Mouse (Mus musculus): ENCODE results near the gene Ndufs7. TPM values are rescaled to one million over a fixed set of nuclear protein-coding genes. Genes with fewer than 3 reads are reported as not detected.

The Ndufs7 gene
- polyA plus RNA-seq, 1 experiment from 2014 or later = 242 TPM

DNA sequence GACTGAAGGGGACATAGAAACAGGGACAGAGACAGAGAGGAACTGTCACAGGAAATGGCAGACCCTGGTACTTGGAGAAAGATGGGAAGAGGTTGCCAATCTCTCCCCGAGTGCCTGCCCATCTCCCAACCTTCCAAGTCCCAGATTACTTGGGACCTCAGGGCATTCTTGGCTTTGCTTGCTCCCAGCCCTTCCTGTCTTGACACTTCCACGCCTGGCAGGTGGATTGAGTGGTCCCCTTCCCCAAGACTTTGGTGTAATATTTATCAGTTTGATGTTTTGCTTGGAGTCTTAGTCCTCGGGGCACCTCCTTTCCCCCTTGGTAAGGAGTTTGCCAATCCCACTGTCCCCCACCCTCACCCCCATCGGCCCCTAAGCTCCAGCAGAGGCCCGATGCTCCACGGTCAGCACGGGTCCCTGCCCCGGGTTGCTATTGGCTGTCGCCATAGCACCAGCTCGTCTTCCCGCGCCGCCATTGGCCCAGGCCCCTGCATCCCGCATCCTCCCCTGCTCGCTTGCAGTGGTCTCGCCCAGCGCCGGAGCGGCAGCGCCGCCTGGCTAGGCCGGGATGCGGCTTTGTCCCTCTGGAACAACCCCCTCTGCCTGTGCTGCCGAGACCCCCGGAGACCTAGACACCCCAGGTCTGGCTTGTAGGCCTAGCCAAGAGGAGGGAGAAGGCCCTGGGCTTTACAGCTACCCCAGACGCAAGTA, 49.8 kb downstream of the Ndufs7 start:
- peaks cover 30% of the 10 kb centered on the region for H3K4me1 ChIP-seq (replicated peaks; ENCODE audit: control insufficient read depth, insufficient read depth, low read length)
- H3K27me3 ChIP-seq (ENCODE audit: control insufficient read depth, insufficient read depth, low read length) = peaks cover 3% of the 10 kb centered on the region; the same call in 1 of the 2 replicates
- H3K9ac ChIP-seq (ENCODE audit: low read depth, low read length) = peak overlapping the region; percentile 97
- 4% methylated on average over 26 of the region's 26 CpGs for WGBS
- ATAC-seq (ENCODE audit: low FRiP score) (peak; percentile 77), DNase-seq (ENCODE audit: low spot score) (peak; percentile 89)
- H3K9me3 ChIP-seq (ENCODE audit: control insufficient read depth, low read length) = no peaks in the 10 kb centered on the region
- peak overlapping the region; percentile 96 for H3K27ac ChIP-seq (ENCODE audit: low read depth, low read length)
- H3K36me3 ChIP-seq (ENCODE audit: control insufficient read depth, insufficient read depth, low read length) = peaks cover 10% of the 10 kb centered on the region
- peak overlapping the region; percentile 63 for H3K4me2 ChIP-seq (replicated peaks; ENCODE audit: low read depth, low read length)
- peak overlapping the region; percentile 66 for H3K4me3 ChIP-seq (ENCODE audit: low read depth, low read length)

DNA sequence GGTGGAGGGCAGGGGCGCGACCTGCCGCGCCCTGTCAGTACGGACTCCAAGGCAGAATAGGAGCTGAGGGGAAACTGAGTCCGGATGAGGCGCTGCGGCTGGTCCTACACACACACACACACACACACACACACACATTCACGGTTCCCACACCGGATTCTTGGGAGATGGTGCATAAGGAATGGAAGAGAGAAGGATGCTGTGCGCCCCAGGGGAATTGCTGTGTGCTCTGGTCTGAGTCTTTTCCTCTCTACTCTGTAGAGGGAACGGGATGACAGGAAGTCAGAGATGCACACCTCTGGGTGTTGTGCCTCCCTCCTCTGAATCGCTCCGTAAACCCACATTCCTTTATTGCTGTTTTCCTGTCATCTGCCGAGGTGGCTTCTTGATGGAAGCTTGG, 50.4 kb downstream of the Ndufs7 start:
- H3K4me3 ChIP-seq (ENCODE audit: low read depth, low read length) = peak overlapping the region; percentile 66
- peak overlapping the region; percentile 63 for H3K4me2 ChIP-seq (replicated peaks; ENCODE audit: low read depth, low read length)
- peak; percentile 66 for DNase-seq (ENCODE audit: low spot score)
- H3K27ac ChIP-seq (ENCODE audit: low read depth, low read length) = peak overlapping the region; percentile 96
- H3K27me3 ChIP-seq (ENCODE audit: control insufficient read depth, insufficient read depth, low read length) = peaks cover 3% of the 10 kb centered on the region; the same call in 1 of the 2 replicates
- peak overlapping the region; percentile 97 for H3K9ac ChIP-seq (ENCODE audit: low read depth, low read length)
- H3K4me1 ChIP-seq (replicated peaks; ENCODE audit: control insufficient read depth, insufficient read depth, low read length) = peaks cover 27% of the 10 kb centered on the region
- H3K36me3 ChIP-seq (ENCODE audit: control insufficient read depth, insufficient read depth, low read length) = peaks cover 6% of the 10 kb centered on the region
- no peaks in the 10 kb centered on the region for H3K9me3 ChIP-seq (ENCODE audit: control insufficient read depth, low read length)
- WGBS = 5% methylated on average over 15 of the region's 15 CpGs
- no peak for ATAC-seq (ENCODE audit: low FRiP score)

DNA sequence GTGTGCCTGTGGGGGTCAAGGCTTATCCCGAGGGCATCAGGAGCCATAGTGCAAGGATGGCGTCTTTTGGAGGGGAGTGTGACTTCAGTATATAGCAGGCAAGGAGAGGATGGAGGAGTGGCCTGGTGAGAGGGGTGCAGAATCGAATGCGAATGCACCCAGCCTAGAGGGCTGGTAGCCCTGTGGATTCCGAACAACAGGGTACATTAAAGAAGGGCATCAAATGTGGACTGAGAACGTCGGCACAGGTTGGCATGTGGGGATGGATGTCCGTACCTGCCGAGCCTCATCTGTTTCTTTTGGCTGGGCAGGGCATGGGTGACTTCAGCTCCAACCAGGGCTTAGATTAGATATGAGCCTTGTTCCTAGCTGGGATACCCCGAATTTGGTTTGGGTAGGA, 50.9 kb downstream of the Ndufs7 start:
- Histone ChIP-seq H3K4me3 (ENCODE audit: low read depth, low read length) (peak overlapping the region; percentile 66), H3K9me3 (ENCODE audit: control insufficient read depth, low read length) (no peaks in the 10 kb centered on the region), H3K27me3 (ENCODE audit: control insufficient read depth, insufficient read depth, low read length) (peaks cover 5% of the 10 kb centered on the region; the same call in 1 of the 2 replicates), H3K4me2 (replicated peaks; ENCODE audit: low read depth, low read length) (peak overlapping the region; percentile 63), H3K36me3 (ENCODE audit: control insufficient read depth, insufficient read depth, low read length) (peaks cover 7% of the 10 kb centered on the region; the same call in 1 of the 2 replicates), H3K27ac (ENCODE audit: low read depth, low read length) (peak overlapping the region; percentile 96), H3K4me1 (replicated peaks; ENCODE audit: control insufficient read depth, insufficient read depth, low read length) (peaks cover 29% of the 10 kb centered on the region), H3K9ac (ENCODE audit: low read depth, low read length) (peak overlapping the region; percentile 97)
- DNase-seq (ENCODE audit: low spot score) = no peak
- WGBS = 45% methylated on average over 10 of the region's 10 CpGs
- no peak for ATAC-seq (ENCODE audit: low FRiP score)

GRCm38 (mm10) chr10:80300672-80301181, 51.8 kb downstream of the Ndufs7 start:
- WGBS = 9% methylated on average over 11 of the region's 11 CpGs
- H3K27ac ChIP-seq (ENCODE audit: low read depth, low read length) = peak overlapping the region; percentile 96
- H3K9me3 ChIP-seq (ENCODE audit: control insufficient read depth, low read length) = no peaks in the 10 kb centered on the region
- peak overlapping the region; percentile 97 for H3K9ac ChIP-seq (ENCODE audit: low read depth, low read length)
- peaks cover 5% of the 10 kb centered on the region; the same call in 1 of the 2 replicates for H3K27me3 ChIP-seq (ENCODE audit: control insufficient read depth, insufficient read depth, low read length)
- H3K4me3 ChIP-seq (ENCODE audit: low read depth, low read length) = peak overlapping the region; percentile 66
- H3K36me3 ChIP-seq (ENCODE audit: control insufficient read depth, insufficient read depth, low read length) = peaks cover 5% of the 10 kb centered on the region; the same call in 1 of the 2 replicates
- peak; percentile 79 for DNase-seq (ENCODE audit: low spot score)
- peak overlapping the region; percentile 63 for H3K4me2 ChIP-seq (replicated peaks; ENCODE audit: low read depth, low read length)
- peak; percentile 75 for ATAC-seq (ENCODE audit: low FRiP score)
- peaks cover 25% of the 10 kb centered on the region for H3K4me1 ChIP-seq (replicated peaks; ENCODE audit: control insufficient read depth, insufficient read depth, low read length)

DNA sequence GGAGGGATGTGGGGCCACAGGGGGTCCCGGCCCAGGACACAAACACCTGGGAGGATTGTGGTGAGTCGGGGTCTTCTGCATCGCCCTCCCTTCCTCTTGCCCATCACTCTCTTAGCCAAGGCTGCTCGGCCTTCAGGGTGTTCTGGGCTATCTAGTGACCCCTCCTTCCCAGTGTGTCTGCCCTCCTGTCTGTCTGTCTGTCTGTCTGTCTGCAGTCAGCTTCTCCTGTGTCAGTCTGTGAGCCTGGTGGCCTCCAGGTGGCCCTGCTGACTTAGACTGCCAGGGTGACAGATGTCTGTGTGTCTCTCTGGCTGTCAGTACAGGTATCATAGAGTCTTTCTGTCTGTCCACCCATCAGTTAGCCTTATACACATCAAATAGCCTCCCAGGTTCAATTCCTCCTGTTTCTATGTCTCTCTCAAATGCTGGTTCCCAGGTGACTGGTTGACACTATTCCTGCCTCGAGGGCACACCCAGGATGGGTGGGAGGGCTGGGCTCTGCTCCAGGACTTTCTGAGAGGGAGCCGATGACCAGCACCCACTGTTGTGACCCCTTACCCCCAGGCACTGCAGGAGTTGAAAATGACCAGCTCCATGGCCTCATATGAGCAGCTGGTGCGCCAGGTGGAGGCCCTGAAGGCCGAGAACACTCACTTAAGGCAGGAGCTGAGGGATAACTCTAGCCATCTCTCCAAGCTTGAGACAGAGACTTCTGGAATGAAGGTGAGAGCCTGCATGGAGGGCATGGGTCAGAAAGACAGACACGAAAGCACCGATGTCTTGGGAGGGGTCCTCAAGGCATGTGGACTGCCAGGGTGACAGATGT, 52.5 kb downstream of the Ndufs7 start:
- H3K9ac ChIP-seq (ENCODE audit: low read depth, low read length) = peak overlapping the region; percentile 97
- no peak for DNase-seq (ENCODE audit: low spot score)
- peaks cover 5% of the 10 kb centered on the region; the same call in 1 of the 2 replicates for H3K27me3 ChIP-seq (ENCODE audit: control insufficient read depth, insufficient read depth, low read length)
- peak overlapping the region; percentile 63 for H3K4me2 ChIP-seq (replicated peaks; ENCODE audit: low read depth, low read length)
- WGBS = 69% methylated on average over 10 of the region's 10 CpGs
- H3K27ac ChIP-seq (ENCODE audit: low read depth, low read length) = peak overlapping the region; percentile 96
- peaks cover 24% of the 10 kb centered on the region for H3K4me1 ChIP-seq (replicated peaks; ENCODE audit: control insufficient read depth, insufficient read depth, low read length)
- H3K9me3 ChIP-seq (ENCODE audit: control insufficient read depth, low read length) = no peaks in the 10 kb centered on the region
- peak overlapping the region; percentile 66 for H3K4me3 ChIP-seq (ENCODE audit: low read depth, low read length)
- H3K36me3 ChIP-seq (ENCODE audit: control insufficient read depth, insufficient read depth, low read length) = peaks cover 5% of the 10 kb centered on the region
- peak; percentile 6; the same call in 1 of the 2 replicates for ATAC-seq (ENCODE audit: low FRiP score)

GRCm38 (mm10) chr10:80302082-80302355, 53.1 kb downstream of the Ndufs7 start:
- H3K27ac ChIP-seq (ENCODE audit: low read depth, low read length) = no peak overlapping the region; the same call in 1 of the 2 replicates
- peaks cover 18% of the 10 kb centered on the region for H3K4me1 ChIP-seq (replicated peaks; ENCODE audit: control insufficient read depth, insufficient read depth, low read length)
- no peak for ATAC-seq (ENCODE audit: low FRiP score)
- peak overlapping the region; percentile 66 for H3K4me3 ChIP-seq (ENCODE audit: low read depth, low read length)
- peaks cover 5% of the 10 kb centered on the region; the same call in 1 of the 2 replicates for H3K27me3 ChIP-seq (ENCODE audit: control insufficient read depth, insufficient read depth, low read length)
- 51% methylated on average over 5 of the region's 5 CpGs for WGBS
- peak overlapping the region; percentile 63 for H3K4me2 ChIP-seq (replicated peaks; ENCODE audit: low read depth, low read length)
- DNase-seq (ENCODE audit: low spot score) = no peak
- peak overlapping the region; percentile 97 for H3K9ac ChIP-seq (ENCODE audit: low read depth, low read length)
- peaks cover 11% of the 10 kb centered on the region for H3K36me3 ChIP-seq (ENCODE audit: control insufficient read depth, insufficient read depth, low read length)
- no peaks in the 10 kb centered on the region for H3K9me3 ChIP-seq (ENCODE audit: control insufficient read depth, low read length)

DNA sequence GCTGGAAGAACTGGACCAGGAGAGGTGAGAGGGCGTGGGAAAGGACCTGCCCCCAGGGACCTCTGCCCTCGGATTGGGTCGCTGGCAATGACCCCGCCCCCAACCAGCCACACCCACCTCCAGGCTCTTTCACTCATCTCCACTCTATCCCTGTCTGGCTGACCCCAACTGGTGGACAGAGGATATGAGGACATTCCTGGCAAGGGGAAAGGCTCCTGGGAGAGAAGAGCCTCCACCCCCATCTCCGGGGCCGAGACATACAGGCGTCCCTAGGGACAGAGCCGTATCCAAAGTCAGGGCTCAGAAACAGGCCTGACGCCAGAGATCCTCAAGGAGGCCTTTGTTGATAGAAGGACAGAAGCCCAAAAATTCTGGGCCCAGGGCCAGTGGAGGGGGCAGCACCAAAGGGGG, 53.6 kb downstream of the Ndufs7 start:
- 6% methylated on average over 9 of the region's 9 CpGs for WGBS
- H3K9ac ChIP-seq (ENCODE audit: low read depth, low read length) = peak overlapping the region; percentile 97; the same call in 1 of the 2 replicates
- no peak overlapping the region for H3K27ac ChIP-seq (ENCODE audit: low read depth, low read length)
- peaks cover 5% of the 10 kb centered on the region; the same call in 1 of the 2 replicates for H3K27me3 ChIP-seq (ENCODE audit: control insufficient read depth, insufficient read depth, low read length)
- H3K4me2 ChIP-seq (replicated peaks; ENCODE audit: low read depth, low read length) = peak overlapping the region; percentile 63
- H3K36me3 ChIP-seq (ENCODE audit: control insufficient read depth, insufficient read depth, low read length) = peaks cover 16% of the 10 kb centered on the region
- DNase-seq (ENCODE audit: low spot score) = no peak
- H3K9me3 ChIP-seq (ENCODE audit: control insufficient read depth, low read length) = no peaks in the 10 kb centered on the region
- peaks cover 18% of the 10 kb centered on the region for H3K4me1 ChIP-seq (replicated peaks; ENCODE audit: control insufficient read depth, insufficient read depth, low read length)
- ATAC-seq (ENCODE audit: low FRiP score) = no peak
- peak overlapping the region; percentile 66 for H3K4me3 ChIP-seq (ENCODE audit: low read depth, low read length)

DNA sequence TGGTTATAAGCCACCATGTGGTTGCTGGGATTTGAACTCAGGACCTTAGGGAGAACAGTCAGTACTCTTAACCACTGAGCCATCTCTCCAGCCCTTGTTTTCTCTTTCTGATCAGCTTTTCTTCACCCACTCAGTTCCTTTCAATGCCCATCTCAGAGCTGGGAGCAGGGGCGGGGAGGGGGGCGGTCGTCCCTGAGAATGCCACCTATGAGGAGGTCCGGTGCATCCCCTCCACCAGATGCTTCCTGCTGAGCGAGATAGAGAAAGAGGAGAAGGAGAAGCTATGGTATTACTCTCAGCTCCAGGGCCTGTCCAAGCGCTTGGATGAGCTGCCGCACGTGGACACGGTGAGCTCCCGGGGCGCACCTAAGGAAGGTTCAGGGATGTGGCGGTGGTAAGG, 55.5 kb downstream of the Ndufs7 start:
- Histone ChIP-seq H3K27me3 (ENCODE audit: control insufficient read depth, insufficient read depth, low read length) (peaks cover 5% of the 10 kb centered on the region; the same call in 1 of the 2 replicates), H3K9me3 (ENCODE audit: control insufficient read depth, low read length) (no peaks in the 10 kb centered on the region), H3K4me1 (replicated peaks; ENCODE audit: control insufficient read depth, insufficient read depth, low read length) (peaks cover 11% of the 10 kb centered on the region), H3K9ac (ENCODE audit: low read depth, low read length) (no peak overlapping the region), H3K4me3 (ENCODE audit: low read depth, low read length) (no peak overlapping the region), H3K4me2 (replicated peaks; ENCODE audit: low read depth, low read length) (0 out of 2 replicates have a peak overlapping the region, but pooled peaks have one; percentile 11), H3K27ac (ENCODE audit: low read depth, low read length) (no peak overlapping the region), H3K36me3 (ENCODE audit: control insufficient read depth, insufficient read depth, low read length) (peaks cover 27% of the 10 kb centered on the region)
- 32% methylated on average over 12 of the region's 12 CpGs for WGBS
- ATAC-seq (ENCODE audit: low FRiP score) = no peak
- DNase-seq (ENCODE audit: low spot score) = no peak
